Mouse (Mus musculus) c-Kit-positive CD71-negative TER-119-negative erythroid progenitor cells, embryonic 14.5 days (primary cell): ENCODE measurements around the gene Il4i1.

Experiments used
- DNase-seq: peaks from one replicate; pipeline ENCODE4 v3.0.0-alpha.2; 2013; ENCODE audit warnings: low read depth

The Il4i1 gene

DNA sequence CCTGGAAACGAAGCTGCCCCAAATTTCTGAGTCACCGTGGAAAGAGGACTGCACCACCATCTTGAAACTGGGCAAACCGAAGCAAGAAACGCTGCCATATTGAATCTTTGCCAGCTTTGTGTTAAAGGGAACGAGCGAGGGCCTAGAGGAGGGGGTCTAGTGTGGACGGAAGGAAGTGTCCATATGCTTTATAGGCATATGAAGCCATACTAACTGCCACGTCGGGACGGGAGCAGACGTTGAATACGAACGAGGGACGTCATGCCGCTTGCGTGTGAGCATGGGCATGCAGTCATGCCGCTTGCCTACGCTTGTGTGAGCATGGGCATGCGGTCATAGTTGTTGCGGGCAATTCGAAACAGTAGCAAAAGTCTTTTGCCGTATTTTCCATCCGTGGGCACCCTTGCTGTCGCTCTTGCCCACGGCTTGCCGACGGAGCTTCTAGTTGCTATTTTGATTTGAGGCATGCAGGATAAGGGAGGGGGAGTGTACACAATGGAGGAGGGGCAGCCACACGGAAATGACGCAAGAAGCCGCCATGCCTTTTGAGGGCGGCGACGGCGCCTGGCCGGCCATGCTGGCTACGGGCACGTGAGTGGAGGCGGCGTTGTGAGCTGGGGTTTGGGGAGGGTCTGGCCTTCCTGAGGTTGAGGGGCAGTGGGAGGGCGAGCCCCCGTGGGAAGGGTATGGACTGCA lies 33.4 kb downstream of the Il4i1 start:
- peak; percentile 83 for DNase-seq

DNA sequence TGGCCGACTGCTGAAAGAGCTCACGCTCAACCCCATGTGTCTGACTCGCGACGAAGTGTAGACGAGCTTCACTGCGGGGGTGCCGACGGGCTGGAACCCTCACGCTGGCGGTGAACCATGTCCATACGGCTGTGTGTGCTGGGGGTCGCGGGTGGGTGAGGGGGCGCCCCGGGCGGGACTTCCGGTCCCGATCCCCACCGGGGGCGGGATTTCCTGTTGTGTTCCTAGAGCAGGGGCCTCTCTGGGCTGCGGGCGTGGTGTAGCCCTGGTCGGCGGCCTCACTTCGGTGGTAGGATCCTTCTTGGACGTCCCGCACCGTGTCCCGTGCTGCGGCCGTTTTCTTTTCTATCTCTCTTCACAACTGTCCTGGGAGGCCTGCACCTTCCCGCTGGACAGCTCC lies 34.0 kb downstream of the Il4i1 start:
- DNase-seq = no peak

DNA sequence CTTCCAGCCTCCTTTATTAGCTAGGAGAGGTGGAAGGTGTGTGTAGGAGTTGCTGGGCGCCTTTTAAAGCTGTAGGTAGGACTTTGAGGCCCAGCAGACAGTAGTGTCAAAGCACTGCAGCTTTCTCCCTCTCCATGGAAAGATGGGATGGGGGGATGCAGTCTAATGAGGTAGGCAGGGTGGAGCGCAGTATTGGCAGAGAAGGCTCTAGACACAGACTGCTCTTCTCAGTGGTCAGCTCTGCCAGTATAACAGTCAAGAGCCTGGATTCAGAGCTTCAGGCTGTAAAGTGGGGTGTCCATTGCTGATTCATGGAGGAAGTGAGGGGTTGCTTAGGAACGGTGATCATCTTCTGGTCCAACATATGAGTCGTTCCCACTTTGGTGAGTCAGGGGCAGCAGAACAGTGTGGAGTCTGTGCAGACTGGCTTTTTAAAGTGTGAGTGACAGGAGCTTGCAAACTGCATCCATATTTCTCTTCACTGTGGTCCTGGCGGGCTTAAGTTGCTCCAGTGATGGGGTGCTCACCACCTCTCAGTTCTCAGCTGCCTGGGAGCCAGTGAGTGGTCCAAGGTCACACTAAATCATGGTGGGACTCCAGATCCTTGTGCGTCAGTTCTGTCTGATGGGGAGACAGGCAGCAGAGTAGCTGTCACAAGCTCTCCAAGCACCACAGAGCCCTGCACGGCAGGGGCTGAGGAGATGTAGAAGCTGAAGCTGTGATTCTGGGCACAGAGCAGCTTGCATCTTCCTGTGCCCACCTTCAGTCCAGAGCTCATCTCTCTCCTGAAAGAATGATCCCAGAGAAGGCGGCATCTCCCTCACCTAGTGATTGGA lies 34.8 kb downstream of the Il4i1 start:
- DNase-seq = no peak

DNA sequence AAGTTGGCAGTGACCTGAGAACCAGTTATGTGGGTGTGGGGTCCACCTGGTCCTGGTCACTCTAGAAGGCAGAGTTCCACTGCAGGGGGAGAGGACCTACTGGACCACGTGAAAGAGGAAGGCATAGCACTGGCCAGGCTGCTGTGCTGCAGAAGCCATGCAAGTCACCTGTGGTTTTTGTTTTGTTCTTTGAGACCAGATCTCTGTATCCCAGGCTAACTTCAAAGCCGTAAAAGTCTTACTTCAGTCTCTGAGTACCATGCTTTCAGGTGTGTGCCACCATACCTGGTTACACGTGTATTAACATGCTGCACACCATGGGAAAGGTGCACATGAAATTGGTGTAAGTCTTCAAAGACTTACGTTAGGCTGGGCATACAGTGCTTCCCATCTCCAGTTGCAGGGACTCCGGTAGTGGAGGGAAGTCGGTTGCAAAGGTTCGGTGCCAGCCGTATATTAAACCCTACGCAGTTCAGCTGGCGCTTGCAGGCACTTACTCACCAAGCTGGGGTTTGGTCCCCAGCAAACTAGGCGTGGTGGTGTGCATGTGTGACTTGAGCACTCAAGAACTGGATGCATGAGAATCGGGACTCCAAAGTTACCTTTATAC lies 35.5 kb downstream of the Il4i1 start:
- DNase-seq = no peak

DNA sequence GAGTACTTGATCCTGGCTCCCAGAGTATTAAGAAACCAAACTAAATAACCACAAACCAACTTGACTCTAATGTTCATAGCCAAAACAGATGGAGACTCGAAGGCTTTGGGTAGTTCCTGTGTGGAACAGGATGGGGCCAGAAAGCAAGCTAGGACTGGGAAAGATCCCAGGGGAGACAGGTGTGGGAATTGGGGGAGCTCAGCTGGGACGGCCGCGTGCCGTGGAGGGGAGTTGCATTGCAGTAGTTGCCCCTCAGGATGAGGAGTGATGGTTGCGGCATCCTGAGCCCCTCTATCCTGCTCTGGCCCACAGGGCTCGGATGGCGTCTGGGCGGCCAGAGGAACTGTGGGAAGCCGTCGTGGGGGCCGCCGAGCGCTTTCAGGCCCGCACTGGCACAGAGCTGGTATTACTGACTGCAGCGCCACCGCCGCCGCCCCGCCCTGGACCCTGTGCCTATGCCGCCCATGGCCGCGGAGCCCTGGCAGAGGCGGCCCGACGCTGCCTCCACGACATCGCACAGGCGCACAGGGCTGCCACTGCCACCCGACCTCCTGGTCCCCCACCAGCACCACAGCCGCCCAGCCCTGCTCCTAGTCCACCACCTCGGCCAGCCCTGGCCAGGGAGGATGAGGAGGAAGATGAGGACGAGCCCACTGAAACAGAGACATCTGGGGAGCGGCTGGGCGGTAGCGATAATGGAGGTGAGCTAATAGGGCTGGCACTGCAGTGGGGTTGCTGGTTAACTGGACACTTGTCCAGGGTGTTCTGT lies 36.3 kb downstream of the Il4i1 start:
- no peak for DNase-seq

DNA sequence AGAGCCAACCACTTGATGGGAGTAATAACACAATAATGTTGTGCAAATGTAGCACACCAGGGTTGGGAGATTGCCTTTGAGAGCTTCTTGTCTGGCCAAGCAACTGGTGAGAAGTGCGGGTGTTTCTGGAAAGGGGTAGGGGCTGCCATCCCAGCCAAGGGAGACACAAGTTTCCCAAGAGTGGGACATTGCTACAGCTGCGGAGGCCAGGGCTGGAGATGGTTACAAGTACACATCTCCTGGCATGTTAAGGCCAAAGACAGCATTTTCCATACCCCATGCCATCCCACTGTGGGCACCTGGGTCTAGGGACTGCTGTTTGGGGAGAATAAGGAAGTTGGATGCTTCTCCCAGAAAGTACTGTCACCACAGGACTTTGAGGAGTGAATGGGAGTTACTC lies 36.9 kb downstream of the Il4i1 start:
- no peak for DNase-seq

DNA sequence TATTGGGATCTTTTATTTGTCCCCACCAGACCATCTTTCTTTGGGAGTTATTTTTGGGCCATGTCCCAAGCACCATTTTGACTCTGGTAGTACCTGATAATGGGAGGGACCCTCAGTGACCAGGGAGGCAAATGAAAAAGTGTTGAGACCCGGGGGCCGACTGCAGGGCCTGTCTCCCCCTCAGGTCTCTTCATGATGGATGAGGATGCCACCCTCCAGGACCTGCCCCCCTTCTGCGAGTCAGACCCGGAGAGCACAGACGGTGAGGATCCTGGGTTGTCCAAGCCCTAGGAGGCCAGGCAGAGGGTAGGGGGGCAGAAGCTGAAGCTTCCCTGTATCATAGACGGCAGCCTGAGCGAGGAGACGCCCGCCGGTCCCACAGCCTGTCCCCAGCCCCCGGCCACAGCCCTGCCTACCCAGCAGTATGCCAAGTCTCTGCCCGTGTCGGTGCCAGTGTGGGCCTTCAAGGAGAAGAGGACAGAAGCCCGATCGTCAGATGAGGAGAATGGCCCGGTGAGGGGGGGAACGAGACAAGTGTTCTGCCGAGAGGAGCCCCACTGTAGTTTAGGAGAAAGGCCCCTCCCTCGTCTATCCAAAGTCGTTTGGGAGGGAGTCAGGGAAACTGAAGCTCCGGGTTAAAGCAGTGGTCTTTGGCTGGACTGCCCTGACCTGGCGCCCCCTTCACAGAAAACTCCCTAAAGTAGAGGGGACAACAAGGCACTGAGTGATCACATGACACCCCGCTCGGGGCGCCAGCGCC lies 37.6 kb downstream of the Il4i1 start:
- DNase-seq = no peak

DNA sequence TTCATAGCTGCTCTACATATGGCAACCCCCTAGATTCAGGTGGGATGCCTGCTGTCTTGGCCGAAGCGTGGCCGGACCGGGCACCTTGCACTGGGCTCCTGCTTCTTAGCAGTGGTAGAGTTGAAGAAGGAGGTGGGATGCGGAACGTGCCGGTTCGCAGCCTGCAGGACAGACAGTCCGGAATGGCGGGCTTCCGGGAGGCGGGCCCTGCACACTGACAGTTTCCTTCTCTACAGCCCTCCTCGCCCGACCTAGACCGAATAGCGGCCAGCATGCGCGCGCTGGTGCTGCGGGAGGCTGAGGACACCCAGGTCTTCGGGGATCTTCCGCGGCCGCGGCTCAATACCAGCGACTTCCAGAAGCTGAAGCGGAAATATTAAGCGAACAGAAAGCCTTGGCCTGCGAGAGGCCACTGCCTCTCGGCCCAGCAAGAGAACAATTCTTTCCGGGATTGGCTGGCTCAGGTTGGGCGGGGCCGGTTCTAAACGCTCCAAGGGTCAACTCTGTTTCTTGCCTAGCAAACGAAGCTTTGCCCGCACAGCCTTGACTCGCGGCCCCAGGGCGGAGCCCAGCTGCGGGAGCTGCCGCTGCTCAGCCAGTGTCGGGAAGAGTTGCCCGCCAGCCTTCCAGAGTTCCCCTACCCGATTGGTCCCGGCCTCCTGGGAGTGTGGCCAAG lies 38.3 kb downstream of the Il4i1 start:
- no peak for DNase-seq

DNA sequence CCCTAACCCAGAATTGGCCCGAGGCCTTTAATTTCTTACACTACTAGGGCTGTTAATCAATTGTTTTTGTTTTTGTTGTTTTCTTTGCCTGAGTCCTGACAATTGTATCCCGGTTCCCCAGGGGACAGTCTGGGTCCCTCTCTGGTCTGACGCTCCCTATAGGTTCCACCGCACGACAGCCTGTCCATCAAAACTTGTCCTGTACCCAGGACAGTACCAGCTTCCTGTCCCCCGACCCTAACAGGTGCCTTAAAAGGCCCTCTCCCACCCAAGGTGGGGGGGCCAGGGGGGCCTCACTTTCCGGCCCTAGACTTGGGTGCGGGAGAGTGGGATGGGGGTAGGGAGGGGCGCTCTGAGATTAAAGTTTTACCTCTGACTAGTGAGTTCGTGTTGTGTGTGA lies 38.8 kb downstream of the Il4i1 start:
- no peak for DNase-seq

DNA sequence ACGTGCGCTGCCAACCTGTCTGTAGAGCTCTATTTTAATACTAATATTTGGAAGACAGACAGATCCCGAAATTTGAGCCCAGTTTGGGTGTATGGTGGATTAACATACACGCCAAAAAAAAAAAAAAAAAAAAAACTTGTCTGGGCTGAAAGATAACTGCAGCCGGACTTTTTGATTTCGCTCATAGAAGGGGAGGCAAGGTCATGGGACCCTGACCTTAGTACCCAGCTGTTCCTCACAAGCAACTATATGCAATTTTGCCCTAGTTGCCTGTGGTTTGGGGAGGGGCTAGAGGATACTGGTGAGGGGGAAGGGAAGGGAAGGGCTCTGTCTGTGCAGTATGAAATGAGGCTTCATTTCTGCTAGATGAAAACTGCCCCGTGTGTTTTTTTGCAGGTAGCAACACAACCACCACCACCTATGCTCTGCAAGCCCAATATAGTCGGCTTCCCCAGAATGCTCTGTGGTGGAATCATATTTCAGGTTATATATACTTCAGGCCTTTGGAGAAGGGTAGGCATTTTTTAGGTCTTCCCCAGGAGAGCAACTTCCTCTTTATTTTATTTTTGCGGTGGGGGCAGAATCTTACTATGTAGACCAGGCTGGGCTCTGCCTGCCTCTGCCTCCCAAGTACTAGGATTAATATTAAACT lies 40.2 kb downstream of the Il4i1 start:
- DNase-seq = no peak

DNA sequence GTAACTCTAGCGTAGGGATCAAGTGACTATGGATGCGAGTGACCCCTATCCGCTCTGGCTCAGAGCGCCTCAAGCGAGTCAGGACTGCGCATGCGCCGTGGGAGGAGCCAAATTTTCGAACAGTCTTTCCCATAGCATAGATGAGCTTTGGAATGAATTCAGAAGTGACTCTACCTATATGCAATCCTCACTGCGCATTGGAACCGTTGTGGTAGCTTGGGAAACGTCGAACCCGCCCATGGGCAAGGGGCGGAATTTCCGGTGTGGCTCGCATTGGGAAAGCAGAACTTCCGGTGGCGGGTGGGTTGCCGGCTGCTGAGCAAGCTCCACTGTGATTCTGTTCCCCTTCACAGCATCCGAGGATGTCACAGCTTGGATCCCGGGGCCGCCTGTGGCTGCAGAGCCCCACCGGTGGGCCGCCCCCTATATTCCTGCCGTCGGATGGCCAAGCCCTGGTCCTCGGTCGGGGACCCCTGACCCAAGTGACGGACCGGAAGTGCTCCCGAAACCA lies 40.9 kb downstream of the Il4i1 start, which contains the start of gene Pnkp:
Gene Pnkp (plus strand): TSS at position 98 of the 511 bp plus-strand sequence.
- peak; percentile 87 for DNase-seq

DNA sequence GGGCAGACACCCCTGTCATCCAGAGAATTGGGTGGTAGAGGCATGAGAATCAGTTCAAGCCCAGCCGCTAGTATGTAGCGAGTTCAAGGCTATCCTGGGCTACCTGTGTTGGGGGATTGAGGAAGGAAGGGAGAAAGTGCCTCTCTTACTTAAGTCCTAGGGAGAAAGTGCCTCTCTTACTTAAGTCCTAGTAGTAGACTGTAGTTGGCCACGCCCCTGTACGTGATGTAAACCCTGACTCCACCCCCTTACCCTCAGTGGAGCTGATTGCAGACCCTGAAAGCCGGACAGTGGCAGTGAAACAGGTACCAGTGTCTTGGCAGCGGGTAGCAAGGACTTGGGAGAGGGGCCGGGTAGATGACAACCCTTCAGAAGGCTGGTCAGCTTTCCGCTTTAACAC lies 41.7 kb downstream of the Il4i1 start:
- no peak for DNase-seq

DNA sequence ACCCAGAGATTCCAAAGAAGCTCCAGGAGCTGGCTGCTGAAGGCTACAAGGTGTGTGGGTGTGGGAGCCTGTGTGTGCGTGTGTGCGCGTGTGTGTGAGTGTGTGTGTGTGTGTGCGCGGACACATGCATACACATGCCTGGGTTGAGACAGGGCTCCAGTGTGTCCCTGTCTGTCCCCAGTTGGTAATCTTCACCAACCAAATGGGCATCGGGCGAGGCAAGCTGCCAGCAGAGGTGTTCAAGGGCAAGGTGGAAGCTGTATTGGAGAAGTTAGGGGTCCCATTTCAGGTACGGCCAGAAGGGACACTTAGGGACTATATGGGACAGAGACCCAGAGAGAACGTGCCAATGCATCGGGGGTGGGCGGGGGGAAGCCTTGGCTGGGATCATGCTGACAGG lies 43.7 kb downstream of the Il4i1 start:
- DNase-seq = no peak

DNA sequence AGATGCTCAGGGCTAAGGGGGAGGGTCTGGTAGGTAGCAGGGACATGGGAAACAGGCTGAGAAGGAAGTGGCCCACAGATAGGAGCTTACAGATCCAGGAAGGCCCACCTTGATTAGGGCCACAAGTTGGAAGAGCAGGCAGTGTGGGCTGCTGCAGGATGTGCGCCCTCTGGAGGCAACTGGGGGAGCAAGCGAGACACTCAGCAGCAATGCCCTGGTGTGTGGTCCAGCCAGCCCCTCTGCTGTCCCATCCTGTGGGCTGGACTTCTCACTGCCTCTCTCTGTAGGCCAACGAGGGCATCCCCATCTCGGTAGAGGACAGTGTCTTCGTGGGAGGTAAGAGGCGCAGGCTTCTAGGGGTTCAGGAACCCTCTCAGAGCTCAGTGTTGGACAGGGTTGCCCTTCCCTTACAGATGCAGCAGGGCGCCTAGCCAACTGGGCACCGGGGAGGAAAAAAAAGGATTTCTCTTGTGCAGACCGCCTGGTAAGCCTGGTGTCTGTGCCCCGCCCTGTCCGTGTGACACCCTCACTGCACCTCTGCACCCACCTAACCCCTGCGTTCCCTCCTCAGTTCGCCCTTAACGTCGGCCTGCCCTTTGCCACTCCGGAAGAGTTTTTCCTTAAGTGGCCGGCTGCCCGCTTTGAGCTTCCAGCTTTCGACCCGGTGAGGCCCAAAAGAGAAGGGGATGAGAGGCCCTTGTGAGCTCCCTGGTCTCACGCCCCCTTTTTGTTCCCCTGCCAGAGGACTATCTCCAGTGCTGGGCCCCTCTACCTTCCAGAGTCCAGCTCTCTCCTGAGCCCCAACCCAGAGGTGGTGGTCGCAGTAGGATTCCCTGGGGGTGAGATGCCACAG lies 44.6 kb downstream of the Il4i1 start:
- DNase-seq = no peak

DNA sequence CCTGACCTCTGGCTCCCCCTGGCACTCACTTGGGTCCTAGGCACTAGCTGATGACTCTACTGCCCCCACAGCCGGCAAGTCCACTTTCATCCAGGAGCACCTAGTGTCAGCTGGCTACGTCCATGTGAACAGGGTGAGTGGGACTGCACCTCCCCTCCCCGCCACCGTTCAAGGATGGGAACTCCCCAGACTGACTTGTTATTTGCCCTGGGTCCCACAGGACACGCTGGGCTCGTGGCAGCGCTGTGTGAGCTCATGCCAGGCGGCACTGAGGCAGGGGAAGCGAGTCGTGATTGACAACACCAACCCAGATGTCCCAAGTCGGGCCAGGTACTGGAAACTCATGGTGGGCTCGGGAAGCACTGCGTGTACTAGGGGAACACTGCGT lies 45.2 kb downstream of the Il4i1 start:
- DNase-seq = no peak

DNA sequence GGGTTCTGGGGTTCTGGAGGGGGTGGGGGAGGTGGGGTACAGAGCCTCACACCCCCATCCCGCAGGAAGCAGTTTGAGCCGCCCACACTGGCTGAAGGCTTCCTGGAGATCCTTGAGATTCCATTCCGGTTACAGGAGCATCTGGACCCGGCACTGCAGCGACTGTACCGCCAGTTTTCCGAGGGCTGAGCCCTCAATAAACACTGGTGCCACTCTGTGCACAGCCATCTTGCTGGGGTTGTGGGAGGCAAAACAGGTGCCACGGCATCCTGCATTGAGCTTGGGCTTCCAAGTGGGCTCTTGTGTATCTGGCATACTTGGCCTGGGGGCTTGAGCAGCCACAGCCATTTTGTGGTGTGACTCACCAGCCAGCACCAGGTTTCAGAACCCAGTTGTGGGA lies 46.2 kb downstream of the Il4i1 start:
- DNase-seq = no peak

DNA sequence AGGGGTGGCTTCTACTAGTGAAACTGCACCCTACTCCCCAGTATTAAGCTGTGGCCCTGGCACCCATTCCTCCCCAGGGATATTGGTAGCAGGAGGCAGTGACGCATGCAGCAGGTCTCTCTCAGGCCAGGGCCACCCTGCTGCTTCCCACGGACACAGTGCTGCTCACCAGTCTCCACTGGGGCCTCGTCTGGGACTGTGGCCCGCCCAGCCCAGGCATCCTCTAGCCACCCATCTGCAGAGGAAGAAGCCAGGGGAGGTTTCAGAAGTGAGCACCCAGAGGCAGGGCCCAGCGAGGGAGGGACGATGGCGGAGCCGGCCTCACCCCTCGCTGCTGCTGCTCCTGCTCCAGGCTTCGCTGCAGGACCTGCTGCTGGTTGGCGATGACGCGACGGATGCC lies 47.0 kb downstream of the Il4i1 start:
- no peak for DNase-seq

DNA sequence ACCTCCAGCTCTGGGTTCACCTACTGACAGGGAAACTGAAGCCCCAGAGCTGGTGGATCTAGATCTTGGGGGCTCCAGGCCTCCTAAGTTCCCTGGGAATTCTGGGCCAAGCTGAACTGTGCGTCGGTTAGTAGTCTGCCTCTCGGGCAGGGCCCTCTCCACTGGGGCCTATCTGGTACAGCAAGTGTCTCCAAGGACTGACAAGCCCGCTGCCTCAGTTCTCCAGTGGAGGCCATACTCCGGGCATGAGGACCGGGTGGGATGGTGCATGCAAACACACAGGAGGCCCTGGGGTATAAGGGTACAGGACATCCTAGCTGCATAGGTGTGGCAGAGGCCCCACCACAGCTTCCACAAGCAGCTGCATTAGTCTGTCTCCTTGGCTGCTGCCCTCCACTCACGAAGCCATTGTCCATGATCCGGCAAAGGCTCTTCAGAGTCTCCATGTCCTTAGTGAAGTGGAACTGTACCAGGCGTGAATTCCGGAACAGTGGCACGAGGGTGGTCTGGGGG lies 47.9 kb downstream of the Il4i1 start:
- DNase-seq = no peak
